Mouse (Mus musculus) activated CD4-positive, CD25-positive, alpha-beta regulatory T cell, adult 4 months (primary cell): Measurements from ENCODE around the gene Edem2. TPM values are rescaled to one million over a fixed set of nuclear protein-coding genes. Genes with fewer than 3 reads are reported as not detected.

Source experiments
- ATAC-seq: one replicate; pipeline ENCODE4 v1.8.0; 2017
- polyA plus RNA-seq, 2 experiments: library from polyadenylated mRNA; unstranded; fragments of 100-300 nt; shearing (Covaris generic); gene quantifications; one replicate each; pipeline ENCODE4 v1.2.1; 2017

Edem2 gene
- polyA plus RNA-seq, 2 experiments from 2014 or later = 39.9 to 45.0 TPM

DNA sequence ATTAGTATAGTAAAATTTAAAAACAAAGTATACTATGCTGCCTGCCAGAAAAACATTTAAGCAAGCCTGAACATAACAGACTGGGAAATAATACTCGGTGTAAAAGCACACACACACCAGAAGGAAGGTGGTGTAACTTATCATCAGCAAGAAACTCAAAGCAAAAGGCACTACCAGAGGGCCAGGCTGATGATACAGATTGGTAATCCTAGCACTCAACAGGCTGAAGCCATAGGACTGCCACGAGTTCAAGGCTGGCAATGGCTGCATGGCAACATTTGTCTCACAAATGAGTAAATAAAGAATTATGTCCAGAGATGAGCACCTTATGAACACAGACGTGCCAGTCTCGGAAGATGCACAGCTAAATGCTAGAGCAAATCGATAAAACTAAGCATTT lies 45.5 kb downstream of the Edem2 start:
- no peak for ATAC-seq

DNA sequence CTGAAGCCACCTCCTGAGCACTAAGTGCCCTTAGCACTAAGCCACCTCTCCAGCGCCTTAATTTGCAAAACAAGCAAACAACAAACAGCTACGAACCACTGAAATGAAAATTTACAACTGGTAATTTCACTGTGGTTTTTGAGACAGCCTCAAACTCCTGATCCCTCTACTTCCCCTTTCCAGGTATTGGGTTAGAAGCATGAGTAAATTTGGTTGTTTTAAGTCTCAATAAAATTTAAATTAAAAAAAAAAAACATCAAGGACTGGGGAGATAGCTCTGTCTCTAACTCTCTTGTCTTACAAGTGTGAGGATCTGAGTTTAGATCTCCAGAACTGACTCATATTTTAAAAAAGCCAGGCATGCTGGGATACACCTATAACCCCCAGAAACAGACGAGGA lies 46.1 kb downstream of the Edem2 start:
- ATAC-seq = no peak

DNA sequence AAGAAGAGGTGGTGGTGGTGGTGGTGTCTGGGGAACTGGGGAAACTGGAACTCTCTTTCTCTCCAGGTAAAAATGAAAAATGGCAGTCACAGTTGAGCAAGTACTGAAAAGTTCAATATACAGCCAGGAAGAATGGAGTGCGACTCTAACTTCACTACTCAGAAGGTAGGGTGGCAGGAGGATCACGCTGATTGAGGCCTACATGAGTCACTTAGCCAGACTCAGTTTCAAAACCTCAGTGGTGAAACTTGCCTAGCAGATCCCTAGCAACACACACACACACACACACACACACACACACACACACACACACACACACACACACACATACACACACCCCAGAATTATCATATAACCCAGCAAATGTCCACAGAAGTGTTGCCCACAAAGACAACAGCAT lies 47.4 kb downstream of the Edem2 start:
- no peak for ATAC-seq

DNA sequence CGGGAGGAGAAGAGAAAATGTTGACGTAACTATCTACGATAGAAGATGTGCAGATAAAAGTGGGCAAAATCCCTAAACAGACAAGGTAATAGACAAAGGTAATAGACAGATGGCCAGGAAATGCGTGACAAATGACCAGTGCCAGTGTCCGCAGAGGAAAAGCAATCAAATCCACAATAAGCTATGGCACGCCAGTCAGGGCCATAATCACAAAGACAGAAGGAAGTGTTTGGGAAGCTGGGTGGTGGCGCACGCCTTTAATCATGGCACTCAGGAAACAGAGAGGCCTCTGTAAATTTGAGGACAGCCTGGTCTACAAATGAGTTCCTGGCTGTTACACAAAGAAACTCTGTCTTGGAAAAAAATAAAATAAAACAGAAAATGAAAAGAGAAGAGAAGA lies 48.1 kb downstream of the Edem2 start:
- no peak for ATAC-seq

DNA sequence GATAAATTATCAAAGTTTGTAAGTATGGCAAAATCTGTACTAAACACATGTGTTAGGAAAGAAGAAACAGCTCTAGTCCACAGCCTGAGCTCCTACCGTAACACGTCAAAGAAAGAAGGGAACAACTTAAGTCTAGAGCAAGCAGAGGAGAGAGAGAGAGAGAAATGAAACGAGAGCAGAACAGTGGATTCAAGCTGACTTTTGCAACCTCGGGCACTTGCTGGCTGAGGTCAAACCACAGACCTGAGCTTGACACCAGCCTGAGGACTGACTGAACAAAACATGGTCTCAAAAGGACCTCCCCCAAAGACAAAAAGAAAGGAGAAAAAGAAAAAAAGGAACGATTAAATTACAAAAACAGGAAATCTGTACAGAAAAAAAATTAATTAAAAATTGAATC lies 48.7 kb downstream of the Edem2 start:
- no peak for ATAC-seq

DNA sequence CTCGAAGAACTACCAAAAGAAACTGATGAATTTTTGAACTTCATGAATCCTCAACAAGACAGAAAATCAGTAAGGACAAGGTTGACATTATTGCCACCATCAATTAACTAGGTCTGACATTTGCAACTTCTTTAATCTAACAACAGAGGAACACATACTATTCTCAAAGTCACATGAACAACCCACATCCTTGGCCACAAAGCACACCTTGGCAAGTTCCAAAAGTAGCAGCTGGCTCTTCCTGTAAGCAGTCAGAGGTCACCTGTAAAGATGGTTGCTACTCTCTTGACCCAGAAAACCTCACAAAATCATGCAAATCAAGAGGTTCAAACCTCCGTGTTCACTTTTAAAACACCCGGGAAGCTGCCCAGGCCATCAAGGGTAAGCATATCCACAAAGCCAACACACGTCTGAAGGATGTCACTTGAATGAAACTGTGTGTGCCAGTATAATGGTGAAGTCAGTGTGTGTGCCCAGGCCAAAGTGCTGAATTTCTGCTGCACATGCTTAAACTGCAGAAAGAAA lies 49.6 kb downstream of the Edem2 start:
- peak; percentile 88 for ATAC-seq

DNA sequence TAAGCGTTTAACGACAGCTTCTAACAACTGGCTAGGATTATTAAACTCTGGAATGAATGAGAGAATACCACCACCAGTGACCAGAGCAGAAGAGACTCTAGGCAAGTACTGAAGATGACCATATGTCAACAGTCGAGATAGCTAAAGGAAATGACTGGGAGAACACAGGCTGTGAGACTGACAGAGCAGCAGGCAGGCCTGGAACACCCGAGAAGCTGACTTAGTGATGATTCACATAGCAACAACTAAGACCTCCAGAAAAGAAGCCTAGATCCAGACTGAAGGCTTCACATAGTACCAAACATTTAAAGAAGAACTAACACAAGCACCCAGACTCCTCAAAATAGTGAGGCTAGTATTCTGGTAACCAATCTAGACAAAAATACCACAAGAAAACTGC lies 54.2 kb downstream of the Edem2 start:
- ATAC-seq = no peak

DNA sequence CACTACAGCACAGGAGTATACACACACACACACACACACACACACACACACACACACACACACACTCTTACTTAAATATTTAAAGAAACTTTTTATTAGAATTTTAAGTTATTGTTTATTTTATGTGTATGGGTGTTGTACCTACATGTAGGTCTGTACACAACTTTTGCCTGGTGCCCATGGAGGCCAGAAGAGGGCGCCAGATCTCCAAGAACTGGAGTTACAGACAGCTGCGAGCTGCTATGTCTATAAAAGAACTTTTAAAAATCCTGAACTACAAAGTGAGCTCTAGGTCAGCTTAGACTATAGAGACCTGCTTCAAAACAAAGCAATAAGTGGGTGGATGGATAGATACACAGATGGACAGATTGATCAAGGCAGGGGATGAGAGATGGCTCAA lies 55.7 kb downstream of the Edem2 start:
- ATAC-seq = peak; percentile 54

DNA sequence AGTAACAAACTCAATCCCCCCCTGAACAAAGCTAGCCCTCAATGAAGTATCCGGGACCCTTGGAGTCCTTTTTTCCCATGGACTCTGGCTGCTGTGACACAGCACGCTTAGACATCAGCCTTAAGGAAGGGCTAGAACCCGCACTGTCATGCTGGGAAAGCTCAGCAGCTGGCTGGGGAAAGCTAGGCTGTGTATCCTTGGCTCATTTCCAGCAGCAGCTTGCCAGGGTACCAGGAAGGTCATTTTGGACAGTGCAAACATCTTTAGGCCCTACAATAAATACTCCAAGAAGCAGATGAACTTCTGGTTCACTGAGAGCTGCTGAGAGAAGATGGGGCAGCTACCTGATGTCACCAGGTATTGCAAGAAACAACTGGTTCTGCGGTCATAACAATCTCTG lies 58.0 kb downstream of the Edem2 start:
- ATAC-seq = no peak

DNA sequence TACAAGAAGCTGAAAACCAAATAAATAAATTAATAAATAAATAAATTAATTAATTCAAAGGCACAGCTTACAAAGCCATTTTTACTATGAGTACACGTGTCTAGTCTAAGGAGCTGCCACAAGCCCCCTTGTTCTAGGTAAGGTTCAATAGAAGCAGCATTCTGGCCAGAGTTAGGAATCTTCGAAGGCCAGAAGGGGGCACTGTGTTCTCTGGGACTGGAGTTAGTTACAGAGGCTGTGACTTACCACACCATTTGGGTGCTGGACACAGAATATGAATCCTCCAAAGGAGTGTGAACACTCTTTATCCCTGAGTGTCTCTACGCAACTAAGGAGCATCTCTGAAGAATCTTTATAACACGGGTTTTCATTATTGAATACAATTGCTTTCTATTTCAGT lies 60.8 kb downstream of the Edem2 start:
- no peak for ATAC-seq

DNA sequence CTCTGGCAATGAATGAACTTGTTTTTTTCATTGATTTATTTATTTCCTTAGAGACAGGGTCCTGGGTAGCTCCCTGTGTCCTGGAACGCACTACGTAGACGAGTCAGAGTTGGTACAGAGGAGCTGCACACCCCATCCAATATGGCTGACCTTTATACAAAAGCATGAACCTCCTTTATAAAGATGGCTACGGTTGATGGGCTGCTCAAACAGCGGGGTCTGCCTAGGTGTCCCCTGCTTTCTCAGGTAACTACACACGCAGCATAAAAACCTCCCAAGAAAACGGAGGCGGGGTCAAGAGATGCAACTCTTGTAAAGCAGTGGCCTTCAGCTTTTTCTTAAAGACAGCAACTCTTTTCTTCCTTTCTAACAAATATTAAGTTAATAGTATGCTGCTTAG lies 61.4 kb downstream of the Edem2 start:
- ATAC-seq = no peak

DNA sequence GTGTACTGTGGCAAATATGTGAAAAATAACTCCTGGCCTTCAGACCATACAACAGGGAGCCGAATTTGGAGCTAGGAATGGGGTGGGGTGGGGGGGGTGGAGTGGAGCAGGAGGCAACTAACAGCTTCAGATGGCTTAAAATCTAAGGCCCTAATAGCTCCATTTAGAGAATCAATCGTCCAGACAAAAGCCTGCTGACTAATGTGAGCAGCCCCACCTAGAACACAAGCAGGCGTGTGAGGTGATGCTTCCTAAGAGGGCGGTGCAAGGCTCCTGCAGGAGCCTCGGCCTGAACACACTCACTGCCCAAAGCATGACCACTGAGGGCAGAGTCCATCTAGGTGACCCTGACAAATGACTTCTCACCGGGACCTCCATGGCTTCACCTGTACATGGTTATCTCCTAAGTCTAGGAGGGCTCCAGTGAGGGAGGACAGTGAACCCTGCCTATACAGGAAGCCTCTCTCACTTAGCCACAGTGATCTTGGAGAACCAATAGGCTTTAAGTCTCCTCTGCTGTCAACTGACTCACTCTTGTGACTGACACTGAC lies 65.3 kb downstream of the Edem2 start:
- no peak for ATAC-seq

DNA sequence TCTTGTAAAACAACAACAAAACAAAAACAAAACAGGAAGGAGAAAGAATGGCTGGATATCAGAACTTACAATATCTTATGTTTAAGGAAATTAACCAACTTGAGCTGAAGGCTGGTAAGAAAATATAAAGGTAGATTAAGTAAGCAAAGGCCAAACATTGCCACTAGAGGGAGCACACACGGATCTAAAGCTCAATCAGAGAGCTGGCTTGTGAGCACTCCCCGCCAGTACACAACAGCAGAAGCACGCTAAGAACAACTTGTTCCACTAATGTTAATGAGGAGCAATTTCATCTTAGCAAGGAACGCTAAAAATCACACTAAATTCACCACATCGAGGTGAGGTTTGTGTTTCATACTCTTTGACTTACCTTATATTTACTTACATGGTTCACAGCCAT lies 66.2 kb downstream of the Edem2 start:
- ATAC-seq = no peak

DNA sequence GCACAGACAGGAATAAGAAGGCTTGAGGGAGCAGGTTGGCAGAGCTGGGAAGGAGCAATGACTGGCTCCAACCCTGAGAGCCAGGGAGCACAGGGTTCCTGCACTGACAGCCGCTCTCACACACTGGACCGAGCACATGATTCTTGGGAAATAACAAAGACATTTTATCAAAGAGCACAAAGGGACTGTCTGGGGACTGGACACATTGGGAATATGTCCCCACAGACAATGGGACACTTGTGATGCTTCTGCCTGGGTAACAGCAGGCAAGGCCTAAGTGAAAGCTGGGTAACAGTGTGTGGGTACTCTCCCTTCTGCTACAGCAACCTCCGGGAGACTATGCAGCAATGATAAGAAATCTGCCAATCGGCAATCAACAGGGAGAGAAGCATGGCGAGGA lies 66.9 kb downstream of the Edem2 start:
- ATAC-seq = no peak

DNA sequence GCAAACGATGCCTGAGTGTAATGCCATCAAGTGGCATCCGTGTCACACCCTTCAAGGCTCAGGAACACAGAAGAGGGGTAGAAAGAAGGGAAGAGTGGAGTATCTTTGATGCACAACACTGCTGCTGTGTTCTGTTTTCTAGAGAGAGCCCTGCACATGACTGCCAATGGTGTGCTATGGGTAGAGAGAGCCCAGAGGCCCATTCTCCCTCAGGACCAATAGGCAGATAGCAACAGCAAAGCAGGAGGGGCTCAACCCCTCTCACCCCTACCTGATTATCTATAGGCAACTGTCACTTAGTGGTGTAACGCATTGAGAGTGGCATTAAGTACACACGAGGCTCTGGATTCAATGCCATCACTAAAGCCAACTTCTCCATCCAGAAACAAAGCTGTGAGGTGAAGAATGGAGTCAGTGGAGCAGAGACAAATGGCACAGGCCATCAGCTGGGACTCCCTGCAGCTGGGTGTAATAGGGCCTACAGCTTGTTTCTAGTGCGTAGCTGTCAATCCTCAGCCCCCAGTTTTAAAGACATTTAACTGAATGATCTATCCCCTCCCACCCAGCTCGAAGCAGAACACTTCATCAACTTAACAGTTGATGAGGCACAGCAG lies 73.4 kb downstream of the Edem2 start:
- no peak for ATAC-seq

DNA sequence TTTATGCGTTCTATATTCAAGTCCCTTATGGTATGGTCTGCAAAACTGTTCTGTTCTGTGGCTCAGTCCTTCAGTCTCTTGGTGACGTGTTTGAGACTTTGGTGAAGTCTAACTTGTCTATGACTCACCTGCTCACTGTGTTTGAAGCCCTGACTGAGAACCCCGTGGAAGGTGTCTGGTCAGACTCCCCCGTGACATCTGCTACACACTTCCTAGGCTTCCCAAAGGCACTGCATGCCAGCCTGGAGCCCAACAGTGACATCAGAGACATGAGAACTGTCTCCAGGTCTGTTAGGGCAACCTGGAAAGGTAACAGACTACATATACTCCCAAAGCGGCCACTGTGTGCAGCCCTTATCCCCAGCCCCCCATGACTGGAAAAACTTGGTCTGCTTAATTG lies 76.7 kb downstream of the Edem2 start:
- no peak for ATAC-seq

Other genes starting within 250 kb of the Edem2 start
- gene Acss2, start 211.5 kb downstream of the Edem2 start, polyA plus RNA-seq = 10 to 100 TPM; 13.9 to 16.4 TPM
- 1 to 10 TPM; 4.6 to 8.2 TPM for gene Ggt7, start 211.2 kb downstream of the Edem2 start, polyA plus RNA-seq
- gene Gss, start 136.7 kb downstream of the Edem2 start, polyA plus RNA-seq = 10 to 100 TPM; 13.8 to 15.7 TPM
- gene Myh7b, start 118.3 kb downstream of the Edem2 start, polyA plus RNA-seq = not detected
- gene Trpc4ap, start 37.1 kb downstream of the Edem2 start, polyA plus RNA-seq = 10 to 100 TPM; 55.4 to 66.2 TPM
- not detected for gene Gm17581, start 6.4 kb upstream of the Edem2 start, polyA plus RNA-seq
- not detected for gene Procr, start 21.6 kb upstream of the Edem2 start, polyA plus RNA-seq
- under 1 TPM in 1 of 2 experiments, not detected in 1; 0.11 TPM for gene Mmp24, start 45.9 kb upstream of the Edem2 start, polyA plus RNA-seq
- gene BC029722, start 90.0 kb upstream of the Edem2 start, polyA plus RNA-seq = 10 to 100 TPM; 14.5 to 18.7 TPM
- gene Eif6, start 97.5 kb upstream of the Edem2 start, polyA plus RNA-seq = 10 to 100 TPM; 73.4 to 81.2 TPM
- gene Fam83c, start 105.4 kb upstream of the Edem2 start, polyA plus RNA-seq = not detected
- gene Uqcc1, start 200.8 kb upstream of the Edem2 start, polyA plus RNA-seq = 10 to 100 TPM; 23.1 to 34.2 TPM
- not detected for gene Gm15557, start 211.3 kb upstream of the Edem2 start, polyA plus RNA-seq
- not detected for gene Gdf5, start 215.9 kb upstream of the Edem2 start, polyA plus RNA-seq
- gene Cep250, start 227.0 kb upstream of the Edem2 start, polyA plus RNA-seq = 10 to 100 TPM; 44.8 to 51.3 TPM